Mouse (Mus musculus): Measurements from ENCODE around the gene Abcb6. TPM values are rescaled to one million over a fixed set of nuclear protein-coding genes. Genes with fewer than 3 reads are reported as not detected.

The Abcb6 gene
- polyA plus RNA-seq, 1 experiment, result 34.9 TPM

- Histone ChIP-seq H3K36me3 (ENCODE audit: control insufficient read depth, insufficient read depth) (no peaks in the 10 kb centered on the region), H3K27me3 (ENCODE audit: control insufficient read depth, insufficient read depth, insufficient read length) (no peaks in the 10 kb centered on the region), H3K4me3 (ENCODE audit: insufficient read depth, poor library complexity, severe bottlenecking) (no peak overlapping the region), H3ac (ENCODE audit: control insufficient read depth, insufficient read length, low read depth) (no peak overlapping the region), H3K79me3 (ENCODE audit: low read depth) (no peaks in the 10 kb centered on the region), H3K79me2 (ENCODE audit: control insufficient read depth, insufficient read depth) (no peaks in the 10 kb centered on the region)
- TF ChIP-seq CTCF (IDR thresholded peaks at IDR 0.05; ENCODE audit: control insufficient read depth, insufficient read depth, insufficient read length) (no peak), MYOD1 (IDR thresholded peaks at IDR 0.05; ENCODE audit: control insufficient read depth, insufficient read length, low read depth) (no peak), USF1 (IDR thresholded peaks at IDR 0.05; ENCODE audit: low read depth) (no peak), CEBPB (IDR thresholded peaks at IDR 0.05; ENCODE audit: low read depth) (no peak), FOSL1 (IDR thresholded peaks at IDR 0.05; ENCODE audit: insufficient read depth, low read length, poor library complexity, severe bottlenecking) (no peak), MAX (IDR thresholded peaks at IDR 0.05) (no peak), MYOG (IDR thresholded peaks at IDR 0.05; ENCODE audit: control insufficient read depth, extremely low read depth, insufficient read length) (no peak)
These were observed 21.2 kb downstream of the Abcb6 start for GRCm38 (mm10) chr1:75158990-75159389.

DNA sequence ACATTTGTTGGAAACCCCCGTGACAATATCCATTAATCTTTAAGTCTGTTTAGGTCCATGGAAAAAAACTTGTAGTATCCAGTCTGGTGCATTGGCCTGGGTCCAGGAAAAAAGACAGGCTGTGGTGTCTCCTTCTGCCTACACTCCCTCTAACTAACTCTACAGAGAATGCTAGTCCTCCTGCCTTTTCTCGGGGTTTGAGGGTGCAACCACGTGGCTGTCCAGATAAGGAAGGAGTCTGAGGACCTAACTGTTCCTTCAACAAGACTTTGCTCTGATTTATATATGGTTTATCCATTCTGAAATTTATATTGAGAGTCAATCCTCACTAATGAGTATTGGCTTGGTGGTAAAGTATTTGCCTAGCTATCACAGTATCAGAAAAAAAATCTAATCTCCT, 24.4 kb downstream of the Abcb6 start:
- no peak overlapping the region for H3K4me3 ChIP-seq (ENCODE audit: insufficient read depth, poor library complexity, severe bottlenecking)

DNA sequence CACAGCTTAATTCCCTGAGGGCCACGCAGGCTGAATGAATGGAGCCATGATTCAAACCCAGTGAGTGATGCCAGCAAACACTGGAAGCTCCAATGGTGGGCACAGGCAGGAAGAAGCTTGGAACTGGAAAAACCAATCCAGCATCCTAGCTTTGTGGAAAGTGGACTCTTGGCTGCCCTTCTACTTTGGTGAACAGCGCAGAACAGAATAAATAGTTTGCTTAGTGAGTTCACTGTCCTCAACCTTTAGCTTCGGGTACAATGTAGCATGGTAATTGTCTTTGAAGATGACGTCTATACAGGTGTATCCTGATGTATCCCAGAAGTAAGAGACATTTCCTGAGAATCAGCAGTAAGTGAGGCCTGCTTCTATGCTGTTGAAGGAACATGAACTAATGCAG, 31.5 kb downstream of the Abcb6 start:
- H3K79me2 ChIP-seq (ENCODE audit: control insufficient read depth, insufficient read depth), result peaks cover 12% of the 10 kb centered on the region
- H3K79me3 ChIP-seq (ENCODE audit: low read depth), result peaks cover 7% of the 10 kb centered on the region
- TF ChIP-seq CTCF (IDR thresholded peaks at IDR 0.05; ENCODE audit: control insufficient read depth, insufficient read depth, insufficient read length), result no peak
- no peak for TF ChIP-seq MAX (IDR thresholded peaks at IDR 0.05)
- TF ChIP-seq CEBPB (IDR thresholded peaks at IDR 0.05; ENCODE audit: low read depth), result no peak
- TF ChIP-seq MYOG (IDR thresholded peaks at IDR 0.05; ENCODE audit: control insufficient read depth, extremely low read depth, insufficient read length), result no peak
- no peak for TF ChIP-seq USF1 (IDR thresholded peaks at IDR 0.05; ENCODE audit: low read depth)
- no peak for TF ChIP-seq FOSL1 (IDR thresholded peaks at IDR 0.05; ENCODE audit: insufficient read depth, low read length, poor library complexity, severe bottlenecking)
- TF ChIP-seq MYOD1 (IDR thresholded peaks at IDR 0.05; ENCODE audit: control insufficient read depth, insufficient read length, low read depth), result no peak
- H3ac ChIP-seq (ENCODE audit: control insufficient read depth, insufficient read length, low read depth), result no peak overlapping the region
- H3K36me3 ChIP-seq (ENCODE audit: control insufficient read depth, insufficient read depth), result peaks cover 48% of the 10 kb centered on the region
- no peaks in the 10 kb centered on the region for H3K27me3 ChIP-seq (ENCODE audit: control insufficient read depth, insufficient read depth, insufficient read length)
- H3K4me3 ChIP-seq (ENCODE audit: insufficient read depth, poor library complexity, severe bottlenecking), result no peak overlapping the region

More for the DNA sequence above, 24.4 kb downstream of the Abcb6 start:
- TF ChIP-seq USF1 (IDR thresholded peaks at IDR 0.05; ENCODE audit: low read depth) (no peak), FOSL1 (IDR thresholded peaks at IDR 0.05; ENCODE audit: insufficient read depth, low read length, poor library complexity, severe bottlenecking) (no peak), MAX (IDR thresholded peaks at IDR 0.05) (no peak), CTCF (IDR thresholded peaks at IDR 0.05; ENCODE audit: control insufficient read depth, insufficient read depth, insufficient read length) (no peak), CEBPB (IDR thresholded peaks at IDR 0.05; ENCODE audit: low read depth) (no peak), MYOD1 (IDR thresholded peaks at IDR 0.05; ENCODE audit: control insufficient read depth, insufficient read length, low read depth) (no peak), MYOG (IDR thresholded peaks at IDR 0.05; ENCODE audit: control insufficient read depth, extremely low read depth, insufficient read length) (no peak)
- Histone ChIP-seq H3K36me3 (ENCODE audit: control insufficient read depth, insufficient read depth) (no peaks in the 10 kb centered on the region), H3ac (ENCODE audit: control insufficient read depth, insufficient read length, low read depth) (no peak overlapping the region), H3K79me3 (ENCODE audit: low read depth) (no peaks in the 10 kb centered on the region), H3K79me2 (ENCODE audit: control insufficient read depth, insufficient read depth) (no peaks in the 10 kb centered on the region), H3K27me3 (ENCODE audit: control insufficient read depth, insufficient read depth, insufficient read length) (no peaks in the 10 kb centered on the region)

GRCm38 (mm10) chr1:75147411-75148135, 32.6 kb downstream of the Abcb6 start:
- TF ChIP-seq MAX (IDR thresholded peaks at IDR 0.05), result no peak
- TF ChIP-seq CEBPB (IDR thresholded peaks at IDR 0.05; ENCODE audit: low read depth), result no peak
- no peak for TF ChIP-seq MYOD1 (IDR thresholded peaks at IDR 0.05; ENCODE audit: control insufficient read depth, insufficient read length, low read depth)
- TF ChIP-seq USF1 (IDR thresholded peaks at IDR 0.05; ENCODE audit: low read depth), result no peak
- no peak for TF ChIP-seq MYOG (IDR thresholded peaks at IDR 0.05; ENCODE audit: control insufficient read depth, extremely low read depth, insufficient read length)
- TF ChIP-seq FOSL1 (IDR thresholded peaks at IDR 0.05; ENCODE audit: insufficient read depth, low read length, poor library complexity, severe bottlenecking), result no peak
- no peak for TF ChIP-seq CTCF (IDR thresholded peaks at IDR 0.05; ENCODE audit: control insufficient read depth, insufficient read depth, insufficient read length)
- Histone ChIP-seq H3K36me3 (ENCODE audit: control insufficient read depth, insufficient read depth) (peaks cover 48% of the 10 kb centered on the region), H3ac (ENCODE audit: control insufficient read depth, insufficient read length, low read depth) (no peak overlapping the region)

GRCm38 (mm10) chr1:75145589-75145988, 34.6 kb downstream of the Abcb6 start:
- H3K79me3 ChIP-seq (ENCODE audit: low read depth), result peaks cover 11% of the 10 kb centered on the region
- TF ChIP-seq MYOD1 (IDR thresholded peaks at IDR 0.05; ENCODE audit: control insufficient read depth, insufficient read length, low read depth) (no peak), USF1 (IDR thresholded peaks at IDR 0.05; ENCODE audit: low read depth) (no peak), CEBPB (IDR thresholded peaks at IDR 0.05; ENCODE audit: low read depth) (no peak), MYOG (IDR thresholded peaks at IDR 0.05; ENCODE audit: control insufficient read depth, extremely low read depth, insufficient read length) (no peak), CTCF (IDR thresholded peaks at IDR 0.05; ENCODE audit: control insufficient read depth, insufficient read depth, insufficient read length) (no peak)
- no peak overlapping the region for H3K4me3 ChIP-seq (ENCODE audit: insufficient read depth, poor library complexity, severe bottlenecking)
- H3K79me2 ChIP-seq (ENCODE audit: control insufficient read depth, insufficient read depth), result peaks cover 35% of the 10 kb centered on the region
- H3ac ChIP-seq (ENCODE audit: control insufficient read depth, insufficient read length, low read depth), result no peak overlapping the region
- no peaks in the 10 kb centered on the region for H3K27me3 ChIP-seq (ENCODE audit: control insufficient read depth, insufficient read depth, insufficient read length)
- peaks cover 48% of the 10 kb centered on the region for H3K36me3 ChIP-seq (ENCODE audit: control insufficient read depth, insufficient read depth)

More at GRCm38 (mm10) chr1:75147411-75148135, 32.6 kb downstream of the Abcb6 start:
- H3K4me3 ChIP-seq (ENCODE audit: insufficient read depth, poor library complexity, severe bottlenecking), result no peak overlapping the region
- H3K27me3 ChIP-seq (ENCODE audit: control insufficient read depth, insufficient read depth, insufficient read length), result no peaks in the 10 kb centered on the region
- peaks cover 20% of the 10 kb centered on the region for H3K79me2 ChIP-seq (ENCODE audit: control insufficient read depth, insufficient read depth)
- peaks cover 10% of the 10 kb centered on the region for H3K79me3 ChIP-seq (ENCODE audit: low read depth)
